Mouse (Mus musculus): ENCODE measurements around the gene Wbp4. TPM values are rescaled to one million over a fixed set of nuclear protein-coding genes. Genes with fewer than 3 reads are reported as not detected.
A peak's percentile ranks its signal among the peaks of the same experiment; 100 is the strongest.

Wbp4 gene
- polyA plus RNA-seq, 1 experiment from 2014 or later, result 46.8 TPM

- no peak overlapping the region for H3K4me3 ChIP-seq
- WGBS, result 54% methylated on average over 5 of the region's 5 CpGs
- H3K4me1 ChIP-seq, result no peaks in the 10 kb centered on the region
- ATAC-seq (replicated peaks), result no peak
- no peaks in the 10 kb centered on the region for H3K27me3 ChIP-seq
- no peak overlapping the region for H3K27ac ChIP-seq (replicated peaks)
- H3K9ac ChIP-seq (replicated peaks), result no peak overlapping the region
- H3K36me3 ChIP-seq, result no peaks in the 10 kb centered on the region
- H3K4me2 ChIP-seq (replicated peaks), result no peak overlapping the region
- no peaks in the 10 kb centered on the region for H3K9me3 ChIP-seq
Measured at GRCm38 (mm10) chr14:79503371-79504075, 22.2 kb upstream of the Wbp4 start.

- no peaks in the 10 kb centered on the region for H3K36me3 ChIP-seq
- no peak overlapping the region for H3K4me3 ChIP-seq
- 85% methylated on average over 4 of the region's 4 CpGs for WGBS
- H3K9me3 ChIP-seq, result no peaks in the 10 kb centered on the region
- H3K4me2 ChIP-seq (replicated peaks), result no peak overlapping the region
- H3K4me1 ChIP-seq, result no peaks in the 10 kb centered on the region
- H3K9ac ChIP-seq (replicated peaks), result no peak overlapping the region
- H3K27ac ChIP-seq (replicated peaks), result no peak overlapping the region
- no peaks in the 10 kb centered on the region for H3K27me3 ChIP-seq
- ATAC-seq (replicated peaks), result no peak
Measured at GRCm38 (mm10) chr14:79500756-79501155, 19.4 kb upstream of the Wbp4 start.

- no peaks in the 10 kb centered on the region for H3K9me3 ChIP-seq
- no peaks in the 10 kb centered on the region for H3K36me3 ChIP-seq
- no peak overlapping the region for H3K9ac ChIP-seq (replicated peaks)
- H3K4me2 ChIP-seq (replicated peaks), result no peak overlapping the region
- ATAC-seq (replicated peaks), result no peak
- 88% methylated on average over 9 of the region's 9 CpGs for WGBS
- no peak overlapping the region for H3K4me3 ChIP-seq
- no peaks in the 10 kb centered on the region for H3K27me3 ChIP-seq
- H3K27ac ChIP-seq (replicated peaks), result no peak overlapping the region
- H3K4me1 ChIP-seq, result no peaks in the 10 kb centered on the region
Measured at GRCm38 (mm10) chr14:79499326-79499725, 18.0 kb upstream of the Wbp4 start.

GRCm38 (mm10) chr14:79494349-79494748 is 13.0 kb upstream of the Wbp4 start:
- no peaks in the 10 kb centered on the region for H3K36me3 ChIP-seq
- no peak overlapping the region for H3K4me3 ChIP-seq
- H3K4me1 ChIP-seq, result no peaks in the 10 kb centered on the region
- no peaks in the 10 kb centered on the region for H3K27me3 ChIP-seq
- H3K9ac ChIP-seq (replicated peaks), result no peak overlapping the region
- no peaks in the 10 kb centered on the region for H3K9me3 ChIP-seq
- no peak for ATAC-seq (replicated peaks)
- no peak overlapping the region for H3K27ac ChIP-seq (replicated peaks)
- 88% methylated on average over 6 of the region's 6 CpGs for WGBS
- no peak overlapping the region for H3K4me2 ChIP-seq (replicated peaks)

GRCm38 (mm10) chr14:79490246-79490645 is 8.9 kb upstream of the Wbp4 start:
- Histone ChIP-seq H3K9me3 (no peaks in the 10 kb centered on the region), H3K4me3 (no peak overlapping the region), H3K36me3 (no peaks in the 10 kb centered on the region), H3K27me3 (no peaks in the 10 kb centered on the region), H3K27ac (replicated peaks) (no peak overlapping the region), H3K4me2 (replicated peaks) (no peak overlapping the region), H3K9ac (replicated peaks) (no peak overlapping the region), H3K4me1 (peaks cover 12% of the 10 kb centered on the region)
- 69% methylated on average over 3 of the region's 3 CpGs for WGBS
- no peak for ATAC-seq (replicated peaks)

- H3K4me1 ChIP-seq, result peaks cover 12% of the 10 kb centered on the region
- 85% methylated on average over 12 of the region's 12 CpGs for WGBS
- no peaks in the 10 kb centered on the region for H3K36me3 ChIP-seq
- H3K4me3 ChIP-seq, result no peak overlapping the region
- H3K9me3 ChIP-seq, result no peaks in the 10 kb centered on the region
- H3K27me3 ChIP-seq, result no peaks in the 10 kb centered on the region
- H3K4me2 ChIP-seq (replicated peaks), result no peak overlapping the region
- ATAC-seq (replicated peaks), result no peak
- H3K9ac ChIP-seq (replicated peaks), result no peak overlapping the region
- H3K27ac ChIP-seq (replicated peaks), result no peak overlapping the region
Measured at GRCm38 (mm10) chr14:79489150-79489549, 7.8 kb upstream of the Wbp4 start.

- no peak overlapping the region for H3K27ac ChIP-seq (replicated peaks)
- 91% methylated on average over 9 of the region's 9 CpGs for WGBS
- no peak overlapping the region for H3K9ac ChIP-seq (replicated peaks)
- no peak overlapping the region for H3K4me2 ChIP-seq (replicated peaks)
- peaks cover 18% of the 10 kb centered on the region for H3K4me1 ChIP-seq
- H3K27me3 ChIP-seq, result no peaks in the 10 kb centered on the region
- no peaks in the 10 kb centered on the region for H3K9me3 ChIP-seq
- ATAC-seq (replicated peaks), result no peak
- H3K36me3 ChIP-seq, result no peaks in the 10 kb centered on the region
- H3K4me3 ChIP-seq, result no peak overlapping the region
Measured at GRCm38 (mm10) chr14:79488531-79488930, 7.2 kb upstream of the Wbp4 start.

- peaks cover 30% of the 10 kb centered on the region for H3K4me1 ChIP-seq
- 0 out of 2 replicates have a peak, but pooled peaks have one; percentile 35 for ATAC-seq (replicated peaks)
- H3K4me3 ChIP-seq, result peak overlapping the region; percentile 36
- 9% methylated on average over 19 of the region's 19 CpGs for WGBS
- no peaks in the 10 kb centered on the region for H3K36me3 ChIP-seq
- H3K27me3 ChIP-seq, result no peaks in the 10 kb centered on the region
- H3K9me3 ChIP-seq, result no peaks in the 10 kb centered on the region
- H3K27ac ChIP-seq (replicated peaks), result no peak overlapping the region
- peak overlapping the region; percentile 42 for H3K4me2 ChIP-seq (replicated peaks)
- H3K9ac ChIP-seq (replicated peaks), result peak overlapping the region; percentile 17; the same call in 1 of the 2 replicates
Measured at GRCm38 (mm10) chr14:79486993-79487731, 5.8 kb upstream of the Wbp4 start.

GRCm38 (mm10) chr14:79486617-79486992 is 5.3 kb upstream of the Wbp4 start:
- Histone ChIP-seq H3K4me3 (no peak overlapping the region), H3K9me3 (no peaks in the 10 kb centered on the region), H3K27me3 (no peaks in the 10 kb centered on the region), H3K4me2 (replicated peaks) (peak overlapping the region; percentile 42; the same call in 1 of the 2 replicates), H3K36me3 (no peaks in the 10 kb centered on the region), H3K4me1 (peaks cover 30% of the 10 kb centered on the region), H3K27ac (replicated peaks) (no peak overlapping the region), H3K9ac (replicated peaks) (no peak overlapping the region)
- WGBS, result 37% methylated on average over 8 of the region's 8 CpGs
- no peak for ATAC-seq (replicated peaks)

- no peaks in the 10 kb centered on the region for H3K9me3 ChIP-seq
- H3K27me3 ChIP-seq, result no peaks in the 10 kb centered on the region
- H3K4me3 ChIP-seq, result no peak overlapping the region
- H3K27ac ChIP-seq (replicated peaks), result no peak overlapping the region
- 86% methylated on average over 8 of the region's 8 CpGs for WGBS
- H3K36me3 ChIP-seq, result no peaks in the 10 kb centered on the region
- H3K4me1 ChIP-seq, result peaks cover 45% of the 10 kb centered on the region
- ATAC-seq (replicated peaks), result no peak
- no peak overlapping the region for H3K4me2 ChIP-seq (replicated peaks)
- no peak overlapping the region for H3K9ac ChIP-seq (replicated peaks)
Measured at GRCm38 (mm10) chr14:79483611-79484120, 2.3 kb upstream of the Wbp4 start.

GRCm38 (mm10) chr14:79482747-79483355 is 1.5 kb upstream of the Wbp4 start:
- H3K27ac ChIP-seq (replicated peaks), result peak overlapping the region; percentile 100
- H3K4me2 ChIP-seq (replicated peaks), result peak overlapping the region; percentile 60
- peak overlapping the region; percentile 95 for H3K9ac ChIP-seq (replicated peaks)
- peaks cover 52% of the 10 kb centered on the region for H3K4me1 ChIP-seq
- no peaks in the 10 kb centered on the region for H3K27me3 ChIP-seq
- no peak for ATAC-seq (replicated peaks)
- no peaks in the 10 kb centered on the region for H3K9me3 ChIP-seq
- peak overlapping the region; percentile 82 for H3K4me3 ChIP-seq
- no peaks in the 10 kb centered on the region; the same call in 1 of the 2 replicates for H3K36me3 ChIP-seq
- WGBS, result 25% methylated on average over 15 of the region's 15 CpGs

- Histone ChIP-seq H3K36me3 (peaks cover 2% of the 10 kb centered on the region; the same call in 1 of the 2 replicates), H3K4me3 (peak overlapping the region; percentile 82), H3K27ac (replicated peaks) (peak overlapping the region; percentile 100), H3K9ac (replicated peaks) (peak overlapping the region; percentile 95), H3K27me3 (no peaks in the 10 kb centered on the region), H3K9me3 (no peaks in the 10 kb centered on the region), H3K4me1 (peaks cover 47% of the 10 kb centered on the region), H3K4me2 (replicated peaks) (peak overlapping the region; percentile 60)
- WGBS, result 1% methylated on average over 11 of the region's 11 CpGs
- ATAC-seq (replicated peaks), result no peak
Measured at GRCm38 (mm10) chr14:79482251-79482661, 936 bp upstream of the Wbp4 start.

Measured in forebrain, embryonic 15.5 days (tissue).